Mouse (Mus musculus): Measurements from ENCODE around the gene Tas1r3. TPM values are rescaled to one million over a fixed set of nuclear protein-coding genes. Genes with fewer than 3 reads are reported as not detected.
A peak's percentile ranks its signal among the peaks of the same experiment; 100 is the strongest.

Gene Tas1r3
- total RNA-seq, 1 experiment: 0.40 TPM

GRCm38 (mm10) chr4:155829866-155830265, 33.3 kb downstream of the Tas1r3 start:
- DNase-seq (ENCODE audit: low read depth, low spot score): no peak
- H3K9me3 ChIP-seq (ENCODE audit: control insufficient read depth, insufficient read depth, low read depth, low read length): no peaks in the 10 kb centered on the region
- H3K4me1 ChIP-seq (ENCODE audit: control insufficient read depth in 2 of 2, insufficient read depth in 2 of 2, low read length in 2 of 2, poor library complexity in 1 of 2): peaks cover 0 to 6% of the 10 kb centered on the region in 2 experiments; a peak in 1 of 4 replicates
- H3K4me3 ChIP-seq (ENCODE audit: insufficient read depth in 1 of 2, low read depth in 1 of 2, low read length in 2 of 2, poor library complexity in 1 of 2, severe bottlenecking in 1 of 2): no peak overlapping the region
- no peak overlapping the region; the same call in 1 of the 2 replicates for H3K27ac ChIP-seq (ENCODE audit: insufficient read depth, low read depth, low read length, poor library complexity, severe bottlenecking)
- peaks cover 3% of the 10 kb centered on the region for H3K36me3 ChIP-seq (ENCODE audit: control insufficient read depth, insufficient read depth, low read length, poor library complexity, severe bottlenecking)
- in situ Hi-C loops (cut with MboI; ENCODE audit: low sequenced_read_pairs in 2 of 2, unreplicated experiment in 2 of 2): no loop called here
- TF ChIP-seq ZC3H11A (IDR thresholded peaks at IDR 0.05; ENCODE audit: borderline replicate concordance, low read depth, low read length) (no peak), MAFK (IDR thresholded peaks at IDR 0.05; ENCODE audit: insufficient read depth, low read depth, low read length) (no peak), CHD2 (IDR thresholded peaks at IDR 0.05; ENCODE audit: low read depth, low read length) (no peak), ZNF384 (IDR thresholded peaks at IDR 0.05; ENCODE audit: low read depth, low read length) (no peak), HCFC1 (IDR thresholded peaks at IDR 0.05; ENCODE audit: borderline replicate concordance, insufficient read depth, low read length) (no peak)
- no peak overlapping the region for H3K9ac ChIP-seq (ENCODE audit: insufficient read depth, low read depth, low read length, poor library complexity, severe bottlenecking)

GRCm38 (mm10) chr4:155823443-155823842, 39.7 kb downstream of the Tas1r3 start:
- peaks cover 42% of the 10 kb centered on the region for H3K36me3 ChIP-seq (ENCODE audit: control insufficient read depth, insufficient read depth, low read length, poor library complexity, severe bottlenecking)
- TF ChIP-seq CHD2 (IDR thresholded peaks at IDR 0.05; ENCODE audit: low read depth, low read length) (no peak), ZC3H11A (IDR thresholded peaks at IDR 0.05; ENCODE audit: borderline replicate concordance, low read depth, low read length) (no peak), MAFK (IDR thresholded peaks at IDR 0.05; ENCODE audit: insufficient read depth, low read depth, low read length) (no peak), HCFC1 (IDR thresholded peaks at IDR 0.05; ENCODE audit: borderline replicate concordance, insufficient read depth, low read length) (no peak), ZNF384 (IDR thresholded peaks at IDR 0.05; ENCODE audit: low read depth, low read length) (no peak)
- no peaks in the 10 kb centered on the region for H3K4me1 ChIP-seq (ENCODE audit: control insufficient read depth in 2 of 2, insufficient read depth in 2 of 2, low read length in 2 of 2, poor library complexity in 1 of 2)
- no peak for DNase-seq (ENCODE audit: low read depth, low spot score)
- H3K4me3 ChIP-seq (ENCODE audit: insufficient read depth in 1 of 2, low read depth in 1 of 2, low read length in 2 of 2, poor library complexity in 1 of 2, severe bottlenecking in 1 of 2): no peak overlapping the region
- no peaks in the 10 kb centered on the region for H3K9me3 ChIP-seq (ENCODE audit: control insufficient read depth, insufficient read depth, low read depth, low read length)
- no peak overlapping the region for H3K9ac ChIP-seq (ENCODE audit: insufficient read depth, low read depth, low read length, poor library complexity, severe bottlenecking)
- in situ Hi-C loops (cut with MboI; ENCODE audit: low sequenced_read_pairs in 2 of 2, unreplicated experiment in 2 of 2): no loop called here
- H3K27ac ChIP-seq (ENCODE audit: insufficient read depth, low read depth, low read length, poor library complexity, severe bottlenecking): no peak overlapping the region

- in situ Hi-C loops (cut with MboI; ENCODE audit: low sequenced_read_pairs in 2 of 2, unreplicated experiment in 2 of 2): no loop called here
- DNase-seq (ENCODE audit: low read depth, low spot score): no peak
- Histone ChIP-seq H3K4me1 (ENCODE audit: control insufficient read depth in 2 of 2, insufficient read depth in 2 of 2, low read length in 2 of 2, poor library complexity in 1 of 2) (peaks cover 0 to 2% of the 10 kb centered on the region in 2 experiments; a peak in 1 of 4 replicates), H3K36me3 (ENCODE audit: control insufficient read depth, insufficient read depth, low read length, poor library complexity, severe bottlenecking) (peaks cover 55% of the 10 kb centered on the region), H3K9ac (ENCODE audit: insufficient read depth, low read depth, low read length, poor library complexity, severe bottlenecking) (no peak overlapping the region), H3K27ac (ENCODE audit: insufficient read depth, low read depth, low read length, poor library complexity, severe bottlenecking) (no peak overlapping the region; the same call in 1 of the 2 replicates), H3K9me3 (ENCODE audit: control insufficient read depth, insufficient read depth, low read depth, low read length) (no peaks in the 10 kb centered on the region), H3K4me3 (ENCODE audit: insufficient read depth in 1 of 2, low read depth in 1 of 2, low read length in 2 of 2, poor library complexity in 1 of 2, severe bottlenecking in 1 of 2) (no peak overlapping the region)
- no peak for TF ChIP-seq ZC3H11A (IDR thresholded peaks at IDR 0.05; ENCODE audit: borderline replicate concordance, low read depth, low read length)
- no peak for TF ChIP-seq CHD2 (IDR thresholded peaks at IDR 0.05; ENCODE audit: low read depth, low read length)
- peak; percentile 45 for TF ChIP-seq ZNF384 (IDR thresholded peaks at IDR 0.05; ENCODE audit: low read depth, low read length)
- no peak for TF ChIP-seq MAFK (IDR thresholded peaks at IDR 0.05; ENCODE audit: insufficient read depth, low read depth, low read length)
Measured at GRCm38 (mm10) chr4:155821025-155821424, 42.1 kb downstream of the Tas1r3 start.

GRCm38 (mm10) chr4:155817533-155817932, 45.6 kb downstream of the Tas1r3 start:
- DNase-seq (ENCODE audit: low read depth, low spot score): no peak
- Histone ChIP-seq H3K9me3 (ENCODE audit: control insufficient read depth, insufficient read depth, low read depth, low read length) (no peaks in the 10 kb centered on the region), H3K9ac (ENCODE audit: insufficient read depth, low read depth, low read length, poor library complexity, severe bottlenecking) (no peak overlapping the region), H3K36me3 (ENCODE audit: control insufficient read depth, insufficient read depth, low read length, poor library complexity, severe bottlenecking) (peaks cover 50% of the 10 kb centered on the region), H3K4me1 (ENCODE audit: control insufficient read depth in 2 of 2, insufficient read depth in 2 of 2, low read length in 2 of 2, poor library complexity in 1 of 2) (peaks cover 0 to 2% of the 10 kb centered on the region in 2 experiments; a peak in 1 of 4 replicates), H3K27ac (ENCODE audit: insufficient read depth, low read depth, low read length, poor library complexity, severe bottlenecking) (no peak overlapping the region), H3K4me3 (ENCODE audit: insufficient read depth in 1 of 2, low read depth in 1 of 2, low read length in 2 of 2, poor library complexity in 1 of 2, severe bottlenecking in 1 of 2) (no peak overlapping the region)
- TF ChIP-seq ZC3H11A (IDR thresholded peaks at IDR 0.05; ENCODE audit: borderline replicate concordance, low read depth, low read length) (no peak), HCFC1 (IDR thresholded peaks at IDR 0.05; ENCODE audit: borderline replicate concordance, insufficient read depth, low read length) (no peak), MAFK (IDR thresholded peaks at IDR 0.05; ENCODE audit: insufficient read depth, low read depth, low read length) (no peak)
- in situ Hi-C loops (cut with MboI; ENCODE audit: low sequenced_read_pairs in 2 of 2, unreplicated experiment in 2 of 2): no loop called here

GRCm38 (mm10) chr4:155812665-155813181, 50.4 kb downstream of the Tas1r3 start:
- in situ Hi-C loops (cut with MboI; ENCODE audit: low sequenced_read_pairs in 2 of 2, unreplicated experiment in 2 of 2): no loop called here
- peaks cover 0 to 3% of the 10 kb centered on the region in 2 experiments; a peak in 2 of 4 replicates for H3K4me1 ChIP-seq (ENCODE audit: control insufficient read depth in 2 of 2, insufficient read depth in 2 of 2, low read length in 2 of 2, poor library complexity in 1 of 2)
- no peaks in the 10 kb centered on the region for H3K9me3 ChIP-seq (ENCODE audit: control insufficient read depth, insufficient read depth, low read depth, low read length)
- peak overlapping the region; percentile 99 for H3K9ac ChIP-seq (ENCODE audit: insufficient read depth, low read depth, low read length, poor library complexity, severe bottlenecking)
- H3K4me3 ChIP-seq (ENCODE audit: insufficient read depth in 1 of 2, low read depth in 1 of 2, low read length in 2 of 2, poor library complexity in 1 of 2, severe bottlenecking in 1 of 2): peak overlapping the region; percentile 96 to 97
- DNase-seq (ENCODE audit: low read depth, low spot score): peak; percentile 39
- TF ChIP-seq ZC3H11A (IDR thresholded peaks at IDR 0.05; ENCODE audit: borderline replicate concordance, low read depth, low read length) (no peak), CHD2 (IDR thresholded peaks at IDR 0.05; ENCODE audit: low read depth, low read length) (peak; percentile 89)
- H3K36me3 ChIP-seq (ENCODE audit: control insufficient read depth, insufficient read depth, low read length, poor library complexity, severe bottlenecking): peaks cover 28% of the 10 kb centered on the region
- H3K27ac ChIP-seq (ENCODE audit: insufficient read depth, low read depth, low read length, poor library complexity, severe bottlenecking): peak overlapping the region; percentile 93

Measured in ES-E14 (cell line).